Mouse (Mus musculus) frontal cortex, adult 2 months (tissue): ENCODE results near the gene Gpr137c. TPM values are rescaled to one million over a fixed set of nuclear protein-coding genes. Genes with fewer than 3 reads are reported as not detected.

Experiments used
- DNase-seq, 2 experiments: peaks; one replicate each; pipeline ENCODE4 v3.0.0; 2022; ENCODE audit warnings: low spot score in 1 of 2; ENCODE audit errors: extremely low spot score in 1 of 2
- polyA plus RNA-seq: library from polyadenylated mRNA; depleted of rRNA; stranded (reverse); fragments of >200 nt; gene quantifications from 2 replicates; pipeline ENCODE4 v1.2.3, GENCODE M21; 2012

The Gpr137c gene
- polyA plus RNA-seq, 1 experiment = 30.9 TPM

DNA sequence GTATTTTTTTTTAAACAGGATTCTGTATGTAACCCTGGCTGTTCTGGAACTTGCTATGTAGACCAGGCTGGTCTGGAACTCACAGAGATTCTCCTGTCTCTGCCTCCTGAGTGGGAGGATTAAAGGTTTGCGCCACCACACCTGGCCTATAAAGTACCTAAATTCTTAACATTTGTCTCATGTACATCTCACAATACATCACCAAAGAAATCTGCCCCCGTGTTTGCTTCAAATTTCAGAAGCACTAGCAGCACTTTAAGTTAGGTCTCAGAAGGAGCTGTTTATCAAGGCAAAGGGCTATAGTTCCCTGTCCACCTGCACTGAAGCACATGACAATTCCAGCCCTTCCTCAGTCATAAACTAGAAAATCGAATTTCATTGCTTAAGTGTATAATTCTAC, 62.5 kb downstream of the Gpr137c start:
- no peak for DNase-seq

DNA sequence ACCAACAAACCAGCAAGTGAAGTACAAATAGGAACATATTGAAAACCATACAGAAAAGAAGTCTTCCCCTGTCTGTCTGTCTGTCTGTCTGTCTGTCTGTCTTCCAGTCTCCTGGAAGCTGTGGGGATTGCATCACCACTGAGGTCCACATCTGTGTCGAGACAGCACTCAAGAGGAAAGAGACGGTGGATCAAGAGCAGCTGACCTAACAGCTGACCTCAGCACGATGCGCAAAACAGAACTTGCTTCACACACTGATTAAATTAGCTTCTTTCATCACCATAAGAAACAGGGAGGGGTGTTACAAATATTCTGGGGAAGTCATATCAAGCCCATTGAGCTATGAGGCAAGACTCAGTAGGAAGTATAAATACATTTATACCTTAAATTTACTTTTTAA, 72.1 kb downstream of the Gpr137c start:
- no peak for DNase-seq

DNA sequence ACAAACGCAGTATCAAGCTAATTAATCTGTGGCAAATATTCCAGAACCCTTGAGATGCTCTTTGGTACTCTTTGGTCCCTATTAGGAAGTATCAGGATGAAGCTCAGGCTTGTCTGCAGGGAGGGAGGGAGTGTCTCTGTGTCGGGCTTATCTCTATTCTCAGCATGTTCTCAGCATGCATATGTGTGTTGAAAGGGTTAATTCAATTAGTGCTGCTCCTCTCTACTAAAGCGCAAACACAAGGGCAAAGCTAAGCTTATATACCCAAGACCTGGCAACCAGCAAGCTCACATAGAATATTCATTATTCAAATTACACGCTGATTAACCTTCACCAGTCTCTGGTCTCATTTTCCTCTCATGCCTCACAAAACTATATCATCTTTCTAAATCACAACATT, 84.4 kb downstream of the Gpr137c start:
- no peak for DNase-seq

DNA sequence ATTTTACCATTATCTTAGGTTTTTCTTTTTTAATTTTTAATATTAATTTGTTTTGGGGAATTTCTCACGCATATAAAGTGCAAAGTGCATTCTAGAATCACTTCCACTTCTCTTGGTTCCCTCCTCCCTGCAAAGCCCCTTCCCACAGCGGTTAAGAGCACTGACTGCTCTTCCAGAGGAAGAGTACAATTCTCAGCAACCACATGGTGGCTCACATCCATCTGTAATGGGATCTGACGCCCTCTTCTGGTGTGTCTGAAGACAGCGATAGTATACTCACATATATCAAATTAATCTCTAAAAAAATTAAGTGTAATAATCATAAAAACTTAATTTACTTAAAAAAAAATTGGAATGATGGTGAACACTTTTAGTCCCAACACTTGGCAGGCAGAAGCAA, 84.9 kb downstream of the Gpr137c start:
- DNase-seq = no peak

DNA sequence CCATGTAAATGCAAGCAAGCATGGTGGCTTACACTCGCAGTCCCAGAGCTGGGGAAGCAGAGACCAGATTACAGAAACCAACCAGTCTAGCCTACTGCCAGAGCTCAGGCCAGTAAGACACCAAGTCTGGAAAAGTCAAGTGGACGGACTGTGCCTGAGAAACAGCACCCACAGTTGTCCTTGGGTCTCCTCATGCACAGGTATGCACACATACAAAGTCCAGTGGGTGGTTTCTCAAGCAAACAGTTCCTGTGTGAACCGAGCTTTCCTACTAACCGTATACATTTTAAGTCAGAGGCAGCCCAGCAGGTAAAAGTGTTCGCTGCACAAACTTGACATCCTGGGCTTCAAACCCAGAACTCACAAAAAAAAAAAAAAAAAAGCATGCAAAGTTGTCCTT, 86.3 kb downstream of the Gpr137c start:
- no peak for DNase-seq

DNA sequence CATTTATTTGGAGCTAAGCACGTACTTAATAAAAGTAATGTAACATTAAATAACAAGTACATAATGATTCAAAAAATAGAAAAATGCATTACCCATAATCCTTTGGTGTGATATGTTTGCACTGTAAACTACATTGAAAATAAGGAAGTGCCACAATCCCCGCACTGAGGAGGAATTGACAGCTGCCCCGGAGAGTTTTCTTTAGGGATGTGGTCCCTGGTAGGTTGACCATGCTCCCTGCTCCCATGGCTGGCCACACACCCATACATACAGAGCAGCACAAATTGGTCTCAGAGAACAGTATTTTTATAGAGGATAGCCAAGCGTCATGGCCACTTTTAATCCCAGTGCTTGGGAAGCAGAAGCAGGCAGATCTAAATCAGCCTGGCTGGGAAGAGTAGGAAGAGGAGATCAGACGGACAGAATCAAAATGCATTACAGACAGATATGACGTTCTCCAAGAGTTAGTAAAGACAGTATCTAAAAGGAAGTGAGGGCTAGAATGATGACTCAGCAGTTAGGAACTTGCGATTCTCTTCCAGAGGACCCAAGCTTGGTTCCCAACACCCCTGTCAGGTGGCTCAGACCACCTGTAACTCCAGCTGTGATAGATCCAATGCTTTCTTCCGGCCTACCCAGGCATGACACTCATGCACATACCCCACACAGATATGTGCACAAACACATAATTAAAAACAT, 88.3 kb downstream of the Gpr137c start:
- no peak for DNase-seq

DNA sequence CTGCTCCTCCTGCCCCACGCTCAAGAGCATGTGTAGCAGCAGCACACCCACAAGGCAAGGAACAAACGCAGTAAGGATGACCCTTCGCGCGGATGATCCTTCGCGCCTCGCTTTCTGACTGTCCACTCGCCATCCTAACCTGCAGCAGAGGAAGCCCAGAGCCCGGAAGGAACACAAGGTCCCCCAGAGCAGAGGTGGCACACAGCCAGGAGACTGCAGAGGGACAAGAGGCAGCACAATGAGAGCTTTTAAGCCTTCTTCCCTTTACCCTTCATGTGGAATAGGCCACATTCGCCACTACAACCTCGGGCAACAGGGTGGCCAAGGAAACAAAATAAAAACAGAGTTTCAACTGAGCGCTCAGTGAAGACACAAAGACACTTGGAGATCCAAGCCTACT, 90.1 kb downstream of the Gpr137c start:
- DNase-seq = no peak

DNA sequence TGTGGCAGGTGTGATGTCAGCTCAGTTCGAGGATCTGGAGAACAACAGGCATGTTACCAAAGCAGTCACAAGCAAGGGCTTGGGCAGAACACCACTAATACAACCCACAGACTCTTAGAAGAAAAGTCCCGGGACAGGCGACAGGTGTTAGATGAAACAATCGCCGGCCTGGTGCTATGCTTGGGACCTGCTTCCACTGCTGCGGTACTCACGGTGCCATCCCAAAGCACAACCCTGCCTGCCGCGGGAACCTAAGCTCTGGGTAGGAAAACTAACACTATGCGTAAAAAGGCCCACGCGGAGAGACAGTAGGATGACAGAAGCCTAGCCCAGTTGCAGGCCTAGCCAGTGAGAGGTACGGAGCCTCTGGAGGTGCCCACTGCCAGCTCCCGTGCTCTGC, 90.6 kb downstream of the Gpr137c start:
- no peak for DNase-seq

DNA sequence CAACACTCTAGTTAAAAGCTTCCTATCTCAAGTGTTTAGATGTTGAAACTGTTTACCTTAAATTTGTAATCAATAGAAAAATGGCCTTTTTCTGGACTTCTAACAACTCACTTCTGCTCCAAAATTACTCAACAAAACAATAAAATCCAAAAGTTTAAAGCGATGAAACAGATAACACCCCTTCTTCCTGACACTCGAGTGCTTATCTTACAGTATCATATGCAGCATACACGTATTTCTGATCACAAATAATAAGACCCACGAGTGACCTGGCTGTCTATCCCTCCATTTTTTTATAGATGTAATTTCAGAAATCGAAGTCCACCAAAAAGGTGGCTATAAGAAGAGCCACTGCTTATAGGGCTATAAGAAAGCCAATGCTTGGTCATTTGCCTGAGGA, 97.4 kb downstream of the Gpr137c start:
- DNase-seq = no peak

DNA sequence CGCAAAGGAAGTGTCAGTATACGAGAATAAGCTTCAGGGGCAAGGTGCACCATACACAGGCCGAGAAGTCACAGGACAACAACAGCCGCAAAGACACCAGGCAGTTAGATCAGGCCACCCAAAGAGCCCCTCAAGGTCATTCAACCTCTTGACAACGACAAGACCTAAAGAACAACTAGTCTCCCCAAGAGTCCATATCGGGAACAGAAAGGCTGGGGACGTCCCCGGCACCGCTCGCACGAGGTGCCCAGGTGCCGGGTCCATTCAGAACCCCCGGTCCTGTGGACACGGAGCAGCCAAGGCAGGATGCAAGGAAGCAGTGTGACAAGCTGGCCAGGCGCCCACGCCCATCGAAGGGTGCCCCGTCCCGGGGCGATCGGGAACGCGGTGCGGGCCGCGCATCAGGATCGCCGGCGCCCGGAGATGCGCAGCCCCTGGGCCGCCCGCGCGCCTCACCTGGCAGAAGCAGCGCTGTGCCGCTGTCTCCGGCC, 98.4 kb downstream of the Gpr137c start:
- peak in 1 of 2 experiments; percentile 25 for DNase-seq

DNA sequence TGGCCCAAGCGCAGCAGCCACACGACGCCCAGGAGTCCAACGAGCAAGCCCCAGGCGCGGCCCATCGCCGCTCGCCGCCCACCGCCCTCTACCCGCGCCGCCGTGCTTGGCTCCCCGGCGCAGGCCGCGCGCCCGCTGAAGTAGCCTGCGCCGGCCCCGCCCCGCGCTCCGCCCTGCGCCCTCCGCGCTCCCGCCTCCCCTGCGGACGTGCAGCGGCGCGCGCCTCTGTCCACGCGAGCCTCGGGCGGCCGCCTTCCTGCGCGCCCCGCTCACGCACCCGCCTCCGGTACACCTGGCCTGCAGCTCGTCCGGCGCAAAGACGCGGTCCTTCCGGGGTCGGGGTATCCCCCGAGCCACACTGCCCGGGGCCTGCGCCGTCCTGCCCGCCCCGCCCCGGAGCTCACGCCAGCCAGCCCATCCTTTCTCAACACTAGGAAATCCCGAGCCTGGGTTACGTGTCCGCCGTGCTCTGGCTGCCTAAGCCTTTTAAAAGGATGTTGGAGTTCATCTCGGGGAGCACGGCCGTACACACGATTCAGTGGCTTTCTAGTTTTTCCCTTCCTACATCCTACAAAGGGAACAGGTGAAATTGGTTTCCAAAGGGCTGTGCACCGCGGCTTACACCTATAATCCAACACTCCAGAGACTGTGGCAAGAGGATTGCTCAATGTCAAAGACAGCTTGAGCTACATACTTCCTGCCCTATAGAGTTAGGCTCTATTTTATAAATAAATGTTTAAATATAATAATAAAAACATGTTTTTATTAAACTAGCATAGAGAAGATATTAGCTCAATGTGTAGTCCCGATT, 99.1 kb downstream of the Gpr137c start, which contains the start of gene Ero1l:
Gene Ero1l (minus strand): TSS at position 346 of the 811 bp plus-strand sequence.
- DNase-seq = peak; percentile 49 to 81

DNA sequence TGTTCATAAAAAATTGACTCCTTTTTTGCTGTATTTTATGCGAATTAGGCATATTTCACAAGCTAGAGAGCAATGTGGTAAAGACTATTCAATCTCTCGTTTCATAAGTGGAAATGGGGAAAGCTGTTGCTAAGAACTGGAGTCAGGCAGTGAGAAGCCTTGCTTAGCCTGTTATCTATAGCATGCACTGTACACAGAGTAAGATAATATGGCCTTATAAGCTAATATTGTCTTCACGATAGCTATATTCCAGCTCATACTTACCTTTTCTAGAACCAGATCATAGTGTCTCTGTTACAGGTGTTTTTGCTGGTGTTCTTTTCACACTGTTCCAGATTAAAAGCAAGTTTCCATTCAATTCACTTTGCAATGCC, 99.7 kb downstream of the Gpr137c start:
- DNase-seq = no peak

DNA sequence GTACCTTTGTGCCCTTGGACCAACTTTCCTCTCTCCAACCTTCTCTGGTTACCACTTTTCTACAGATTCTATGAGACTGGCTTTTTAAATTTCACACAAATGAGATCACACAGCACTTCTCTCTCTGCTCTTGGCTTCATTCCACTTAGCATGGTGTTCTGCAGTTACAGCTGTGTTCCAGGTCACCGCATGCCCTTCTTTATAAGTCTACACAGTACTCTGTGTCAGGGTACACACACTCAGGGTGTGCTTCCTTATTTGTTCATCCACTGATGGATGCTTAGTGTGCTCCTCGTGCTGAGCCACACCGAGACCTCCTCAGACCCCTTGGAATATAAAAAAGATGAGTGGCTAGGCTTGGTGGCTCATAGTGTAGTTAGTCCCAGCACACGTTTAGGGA, 100.6 kb downstream of the Gpr137c start:
- DNase-seq = no peak

DNA sequence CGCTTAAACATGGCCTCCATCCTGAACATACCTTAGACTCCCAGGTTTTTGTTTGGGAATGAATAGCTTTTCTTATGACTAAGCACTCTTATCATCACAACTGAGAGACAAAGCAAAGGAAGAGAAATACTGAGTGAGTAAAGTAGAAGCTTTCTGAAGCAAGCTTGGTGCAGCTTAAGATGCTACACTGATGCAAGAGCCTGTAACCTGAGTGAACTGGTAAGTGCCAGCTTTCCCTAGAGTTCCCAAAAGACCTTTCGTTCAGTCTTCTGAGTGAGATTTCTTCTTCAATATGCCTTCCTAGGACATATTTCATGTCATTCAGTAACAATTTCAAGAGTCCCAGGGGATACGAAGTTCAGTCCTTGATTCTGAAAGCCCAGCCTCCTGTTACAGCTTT, 101.5 kb downstream of the Gpr137c start:
- no peak for DNase-seq

DNA sequence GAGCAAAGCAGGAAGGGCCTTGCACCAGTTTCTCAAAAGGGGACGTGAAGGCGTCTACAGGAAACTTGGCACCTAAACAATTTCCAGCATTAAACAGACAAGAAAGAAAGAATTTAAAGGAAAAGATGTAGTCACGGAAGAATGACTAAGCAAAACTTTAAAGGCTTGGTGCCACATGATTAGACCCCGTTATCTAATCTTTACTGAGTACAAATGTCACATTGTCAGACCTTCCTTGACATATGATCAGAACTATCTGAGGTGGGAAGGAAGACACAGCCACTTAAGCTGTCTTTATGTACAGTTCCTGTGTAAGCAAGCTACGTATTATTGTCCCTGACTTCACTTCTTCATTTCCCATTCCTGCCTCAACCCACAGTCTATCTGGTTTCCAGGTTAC, 102.1 kb downstream of the Gpr137c start:
- peak in 1 of 2 experiments; percentile 24 for DNase-seq

DNA sequence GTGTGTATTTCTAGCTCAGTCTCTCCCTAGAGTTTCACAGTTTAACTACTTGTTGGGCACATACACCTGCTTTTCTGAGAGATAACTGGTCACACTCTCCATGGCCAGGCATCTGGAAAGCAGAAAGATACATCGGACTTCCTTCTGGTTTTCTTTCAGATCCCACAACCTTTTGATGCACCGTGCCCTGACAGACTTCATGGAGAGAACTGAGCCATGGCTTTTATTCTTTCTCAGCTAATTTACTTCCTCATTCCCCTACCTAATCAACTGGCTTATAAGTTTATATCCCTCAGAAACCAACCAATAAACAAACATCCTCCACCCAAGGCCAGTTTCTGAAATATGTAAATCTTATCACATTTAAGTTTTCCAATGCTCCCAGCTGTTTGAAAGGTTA, 102.9 kb downstream of the Gpr137c start:
- no peak for DNase-seq

DNA sequence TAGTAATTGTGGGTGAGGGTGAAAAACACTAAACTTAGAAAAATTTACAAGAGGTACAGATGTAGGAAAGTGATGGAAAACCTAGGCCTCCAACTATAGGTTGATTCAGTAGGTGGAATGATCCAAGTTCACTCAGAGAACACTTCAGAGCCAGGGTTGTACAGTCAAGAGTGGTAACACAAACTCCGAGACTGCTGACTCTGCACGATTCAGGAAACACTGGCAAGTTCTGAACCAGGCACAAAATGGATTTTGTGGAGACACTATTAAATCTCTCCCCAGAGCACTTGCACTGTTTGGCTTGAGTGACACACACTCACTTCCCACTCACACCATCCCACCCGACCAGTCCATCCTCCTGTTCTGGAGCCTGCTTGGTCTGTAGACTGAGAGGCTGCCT, 103.8 kb downstream of the Gpr137c start:
- DNase-seq = no peak

DNA sequence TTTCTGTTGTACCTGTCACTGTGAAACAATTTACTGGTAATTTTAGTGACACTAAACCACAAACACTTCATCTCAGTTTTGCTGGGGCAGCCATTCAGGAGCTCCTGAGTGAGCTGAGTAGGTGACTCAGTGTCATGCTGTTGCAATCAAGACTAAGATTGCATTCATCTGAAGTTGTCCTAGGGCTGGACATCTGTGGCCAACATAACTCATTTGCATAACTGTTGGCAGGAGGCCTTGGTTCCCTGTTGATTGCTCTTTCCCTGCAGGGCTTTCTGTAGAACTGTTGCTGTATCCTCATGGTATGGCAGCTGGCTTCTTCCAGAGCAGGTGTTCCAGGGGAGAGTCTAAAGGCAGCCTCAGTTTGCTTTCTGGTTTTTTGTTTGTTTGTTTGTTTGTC, 106.0 kb downstream of the Gpr137c start:
- no peak for DNase-seq

DNA sequence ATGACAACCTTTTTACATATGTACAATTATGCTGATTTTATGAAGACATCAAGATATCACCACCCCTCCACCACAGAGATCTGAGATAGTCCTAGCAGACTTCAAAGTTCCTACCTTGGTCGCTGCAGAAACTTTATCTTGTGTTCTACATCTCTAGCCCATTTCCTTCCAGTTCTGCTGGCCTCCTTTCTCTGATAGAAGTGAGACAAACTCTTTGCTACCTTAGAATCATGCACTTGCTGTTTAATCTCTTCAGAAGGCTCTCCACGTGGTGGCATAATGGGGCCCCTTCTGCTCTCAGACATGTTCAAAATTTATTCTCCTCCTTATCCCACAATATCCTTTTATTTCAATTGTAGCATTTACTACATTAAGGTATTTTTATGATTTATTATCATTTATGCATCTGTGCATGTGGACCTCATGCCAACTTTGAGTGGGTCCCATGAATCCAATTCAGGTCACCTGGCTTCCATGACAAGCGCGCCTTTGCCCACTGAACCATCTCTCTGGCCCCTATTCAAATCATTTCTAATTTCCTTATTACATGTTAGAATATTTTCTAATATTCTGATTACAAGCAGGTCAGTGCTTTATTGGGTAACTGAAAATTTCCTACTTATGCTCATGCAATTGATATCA, 108.7 kb downstream of the Gpr137c start:
- no peak for DNase-seq

DNA sequence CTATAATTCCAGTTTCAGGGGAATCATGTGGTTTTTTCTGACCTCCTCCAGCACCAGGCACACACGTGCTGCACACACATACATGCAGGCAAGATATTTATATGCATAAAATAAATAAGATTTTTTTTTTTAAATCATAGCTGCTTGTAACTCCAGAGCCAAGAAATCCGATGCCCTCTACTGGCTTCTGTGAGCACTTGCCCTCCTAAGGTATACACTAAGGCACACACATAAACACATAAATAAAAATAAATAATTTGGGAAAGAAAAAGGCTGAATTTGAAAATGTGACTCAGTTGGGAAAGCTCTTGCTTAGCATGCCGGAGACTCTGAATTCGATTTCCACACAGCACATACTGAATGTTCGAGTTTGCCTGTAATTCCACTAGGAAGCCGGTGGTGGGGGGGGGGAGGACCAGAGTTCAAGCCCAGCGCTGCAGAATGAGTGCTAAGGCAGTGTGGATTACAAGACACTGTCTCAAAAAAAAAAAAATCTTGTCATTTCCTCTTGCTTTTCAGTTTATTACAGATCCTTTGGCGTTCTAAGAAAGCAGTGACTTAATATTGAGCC, 109.6 kb downstream of the Gpr137c start:
- DNase-seq = no peak

DNA sequence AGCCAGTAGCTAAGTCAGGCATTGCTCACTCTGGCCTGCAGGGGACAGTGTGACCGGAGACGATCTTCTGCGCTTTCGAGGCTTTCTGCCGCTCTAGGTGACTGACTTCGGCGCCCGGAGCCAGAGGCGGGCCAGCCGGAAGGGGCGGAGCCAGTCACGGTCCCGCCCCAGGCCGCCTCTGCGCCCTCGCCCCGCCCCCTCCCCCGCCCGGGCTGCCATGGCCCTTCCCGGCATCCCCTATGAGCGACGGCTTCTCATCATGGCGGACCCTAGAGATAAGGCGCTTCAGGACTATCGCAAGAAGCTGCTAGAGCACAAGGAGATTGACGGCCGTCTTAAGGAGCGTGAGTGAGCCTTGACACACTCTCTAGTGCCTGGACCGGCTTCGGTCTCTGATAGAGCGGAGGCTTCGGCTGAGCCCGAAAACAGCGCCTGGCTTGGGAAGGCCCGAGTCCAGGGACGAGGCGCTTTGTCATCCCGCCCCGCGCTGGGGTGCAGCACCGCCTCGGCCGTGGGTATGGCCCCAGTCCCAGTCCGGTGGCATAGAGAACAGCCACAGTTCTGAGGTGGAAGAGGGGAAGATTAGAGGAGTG, 110.2 kb downstream of the Gpr137c start, which contains the start of gene Psmc6:
Gene Psmc6 (plus strand): TSS at position 200 of the 593 bp plus-strand sequence.
- peak; percentile 87 to 93 for DNase-seq
